Mouse (Mus musculus) erythroblast, adult 5-6 weeks (primary cell): Measurements from ENCODE around the gene Pgm5. TPM values are rescaled to one million over a fixed set of nuclear protein-coding genes. Genes with fewer than 3 reads are reported as not detected.

Source experiments
- total RNA-seq, 2 experiments: library from RNA; stranded (forward) in 1 of 2; stranded (reverse) in 1 of 2; fragments of 150-400 nt in 1 of 2; fragments of 200-764, 138-1000 nt in 1 of 2; gene quantifications; 2 replicates each; pipeline versions ENCODE4 v1.2.3 to v1.2.4; 2015 to 2017; ENCODE audit warnings: low replicate concordance in 2 of 2

Pgm5 gene
- total RNA-seq, 2 experiments from 2014 or later: not detected

Other genes starting within 250 kb of the Pgm5 start
- not detected in 2 replicates for gene Tmem252, start 187.8 kb downstream of the Pgm5 start, total RNA-seq (2015; ENCODE audit: low replicate concordance)
- gene Tmem252, start 187.8 kb downstream of the Pgm5 start, total RNA-seq (2017; ENCODE audit: low replicate concordance): not detected in 2 replicates
- 45.9 and 72.7 TPM in 2 replicates for gene Gm10053, start 13.8 kb upstream of the Pgm5 start, total RNA-seq (2015; ENCODE audit: low replicate concordance)
- gene Gm10053, start 13.8 kb upstream of the Pgm5 start, total RNA-seq (2017; ENCODE audit: low replicate concordance): 11.7 and 18.5 TPM in 2 replicates
- gene Foxd4, start 39.3 kb upstream of the Pgm5 start, total RNA-seq (2015; ENCODE audit: low replicate concordance): not detected in 2 replicates
- 0.14 TPM in 1 of 2 replicates, not detected in the other for gene Foxd4, start 39.3 kb upstream of the Pgm5 start, total RNA-seq (2017; ENCODE audit: low replicate concordance)
- gene Cbwd1, start 99.8 kb upstream of the Pgm5 start, total RNA-seq (2015; ENCODE audit: low replicate concordance): 1.5 and 14.4 TPM in 2 replicates
- gene Cbwd1, start 99.8 kb upstream of the Pgm5 start, total RNA-seq (2017; ENCODE audit: low replicate concordance): 6.2 and 12.4 TPM in 2 replicates
- 31.9 and 33.2 TPM in 2 replicates for gene Dock8, start 137.7 kb upstream of the Pgm5 start, total RNA-seq (2015; ENCODE audit: low replicate concordance)
- 14.4 and 22.0 TPM in 2 replicates for gene Dock8, start 137.7 kb upstream of the Pgm5 start, total RNA-seq (2017; ENCODE audit: low replicate concordance)